Mouse (Mus musculus) layer of hippocampus, adult 2 months (tissue): ENCODE data around the gene Uimc1. TPM values are rescaled to one million over a fixed set of nuclear protein-coding genes. Genes with fewer than 3 reads are reported as not detected.
"Not testable (repeated sequence)": the region's sequence is repeated elsewhere in the genome, so short reads cannot be mapped to it uniquely, and the experiment has no call there.

ENCODE experiments used
- DNase-seq, 2 experiments: peaks; one replicate each; pipeline ENCODE4 v3.0.0; 2022; ENCODE audit warnings: low spot score in 2 of 2
- H3K27ac ChIP-seq: fragments of 200-600 bp; 2 replicates; pipeline ENCODE4 v1.8.1; 2022
- H3K4me3 ChIP-seq: fragments of 200-600 bp; 2 replicates; pipeline ENCODE4 v1.8.1; 2022; ENCODE audit warnings: mild to moderate bottlenecking
- CTCF ChIP-seq: fragments of 200-600 bp; conservative IDR thresholded peaks from 2 replicates; pipeline ENCODE4 v1.8.1; 2022; ENCODE audit warnings: antibody characterized with exemption, mild to moderate bottlenecking, moderate library complexity
- total RNA-seq, 2 experiments: library from RNA; stranded (reverse); gene quantifications; 2 replicates each; pipeline ENCODE4 v1.2.3; 2021

Gene Uimc1
- total RNA-seq, 2 experiments from 2014 or later: 27.9 to 28.5 TPM

GRCm38 (mm10) chr13:55101627-55102026 is 1.5 kb upstream of the Uimc1 start:
- TF ChIP-seq CTCF: no peak
- Histone ChIP-seq H3K4me3 (no peak overlapping the region), H3K27ac (no peak overlapping the region)
- no peak for DNase-seq

GRCm38 (mm10) chr13:55099066-55099725 is 904 bp downstream of the Uimc1 start:
- no peak for TF ChIP-seq CTCF
- no peak for DNase-seq
- Histone ChIP-seq H3K27ac (peak overlapping the region; percentile 91), H3K4me3 (peak overlapping the region; percentile 81)

- not testable (repeated sequence) for H3K27ac ChIP-seq, H3K4me3 ChIP-seq, DNase-seq
- TF ChIP-seq CTCF: peak; percentile 73
Observed at GRCm38 (mm10) chr13:55097841-55098240, 2.3 kb downstream of the Uimc1 start.

- Histone ChIP-seq H3K27ac (peak overlapping the region; percentile 81), H3K4me3 (no peak overlapping the region)
- TF ChIP-seq CTCF: no peak
- peak; percentile 43 to 66 for DNase-seq
Observed at GRCm38 (mm10) chr13:55092588-55092987, 7.5 kb downstream of the Uimc1 start.

- Histone ChIP-seq H3K27ac (no peak overlapping the region), H3K4me3 (no peak overlapping the region)
- TF ChIP-seq CTCF: no peak
- DNase-seq: no peak
Observed at GRCm38 (mm10) chr13:55075597-55075996, 24.5 kb downstream of the Uimc1 start.

- H3K4me3 ChIP-seq: no peak overlapping the region
- peak; percentile 18 to 38 for DNase-seq
- H3K27ac ChIP-seq: no peak overlapping the region
- peak; percentile 78 for TF ChIP-seq CTCF
Observed at GRCm38 (mm10) chr13:55071322-55071721, 28.8 kb downstream of the Uimc1 start.

- H3K4me3 ChIP-seq: no peak overlapping the region
- H3K27ac ChIP-seq: no peak overlapping the region
- no peak for DNase-seq
- no peak for TF ChIP-seq CTCF
Observed at GRCm38 (mm10) chr13:55069719-55070118, 30.4 kb downstream of the Uimc1 start.

GRCm38 (mm10) chr13:55063276-55063675 is 36.8 kb downstream of the Uimc1 start:
- Histone ChIP-seq H3K4me3 (no peak overlapping the region), H3K27ac (no peak overlapping the region)
- DNase-seq: no peak
- no peak for TF ChIP-seq CTCF

- TF ChIP-seq CTCF: peak; percentile 71
- no peak overlapping the region for H3K4me3 ChIP-seq
- no peak overlapping the region for H3K27ac ChIP-seq
- no peak for DNase-seq
Observed at GRCm38 (mm10) chr13:55058042-55058441, 42.1 kb downstream of the Uimc1 start.

- Histone ChIP-seq H3K27ac (no peak overlapping the region), H3K4me3 (no peak overlapping the region)
- DNase-seq: no peak
- no peak for TF ChIP-seq CTCF
Observed at GRCm38 (mm10) chr13:55047706-55048105, 52.4 kb downstream of the Uimc1 start.

GRCm38 (mm10) chr13:55040016-55040415 is 60.1 kb downstream of the Uimc1 start:
- DNase-seq: no peak
- TF ChIP-seq CTCF: no peak
- Histone ChIP-seq H3K4me3 (no peak overlapping the region), H3K27ac (no peak overlapping the region)

- TF ChIP-seq CTCF: no peak
- no peak overlapping the region for H3K4me3 ChIP-seq
- no peak overlapping the region for H3K27ac ChIP-seq
- DNase-seq: no peak
Observed at GRCm38 (mm10) chr13:55024215-55024614, 75.9 kb downstream of the Uimc1 start.

GRCm38 (mm10) chr13:55022715-55023114 is 77.4 kb downstream of the Uimc1 start:
- DNase-seq: no peak
- no peak overlapping the region for H3K4me3 ChIP-seq
- H3K27ac ChIP-seq: no peak overlapping the region
- no peak for TF ChIP-seq CTCF

GRCm38 (mm10) chr13:55022256-55022655 is 77.8 kb downstream of the Uimc1 start:
- Histone ChIP-seq H3K4me3 (no peak overlapping the region), H3K27ac (no peak overlapping the region)
- no peak for TF ChIP-seq CTCF
- no peak for DNase-seq
